Mouse (Mus musculus): Measurements from ENCODE around the gene Ube2e3.

DNA sequence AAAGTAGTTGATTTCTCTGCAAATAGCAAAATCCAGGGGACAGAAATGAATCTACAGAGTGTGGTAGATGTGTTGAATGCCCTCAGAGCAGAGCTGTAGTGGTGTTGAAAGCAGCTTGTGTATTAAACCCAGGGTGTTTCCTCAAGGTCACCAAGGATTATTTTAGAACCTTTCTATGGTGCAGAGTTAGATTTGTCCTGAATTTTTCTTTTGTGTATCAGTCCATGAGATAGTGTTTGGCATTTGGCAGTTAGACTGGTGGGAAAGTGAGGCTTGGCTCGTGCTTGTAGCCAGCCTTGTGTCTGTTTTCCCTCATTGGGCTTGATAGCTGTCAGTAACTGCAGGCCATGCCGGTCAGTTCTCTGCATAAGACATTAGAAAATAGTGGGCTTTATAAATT lies 6.0 kb downstream of the Ube2e3 start:
- TF ChIP-seq CTCF (IDR thresholded peaks at IDR 0.05; ENCODE audit: control insufficient read depth, insufficient read depth, insufficient read length) (no peak), FOSL1 (IDR thresholded peaks at IDR 0.05; ENCODE audit: insufficient read depth, low read length, poor library complexity, severe bottlenecking) (no peak), USF1 (IDR thresholded peaks at IDR 0.05; ENCODE audit: low read depth) (no peak), CEBPB (IDR thresholded peaks at IDR 0.05; ENCODE audit: low read depth) (no peak)
